Mouse (Mus musculus) limb, embryonic 13.5 days (tissue): Measurements from ENCODE around the gene Olfr1256. TPM values are rescaled to one million over a fixed set of nuclear protein-coding genes. Genes with fewer than 3 reads are reported as not detected.

Experiments used
- ATAC-seq: fragments of 200-750 bp; cut with Nextera tagmentation; 2 replicates; pipeline ENCODE4 v1.8.0; 2017; ENCODE audit warnings: low read depth, moderate number of reproducible peaks, moderate TSS enrichment; ENCODE audit not compliant: low FRiP score
- H3K27ac ChIP-seq: fragments of 300-500 bp; sonication (generic); 2 replicates; pipeline ENCODE4 v1.5.1; 2015; ENCODE audit warnings: inconsistent platforms, mild to moderate bottlenecking, moderate library complexity
- H3K27me3 ChIP-seq: fragments of 300-500 bp; sonication (generic); 2 replicates; pipeline ENCODE4 v1.6.1; 2015; ENCODE audit warnings: mild to moderate bottlenecking, inconsistent platforms
- H3K36me3 ChIP-seq: fragments of 300-500 bp; sonication (generic); 2 replicates; pipeline ENCODE4 v1.6.1; 2015; ENCODE audit warnings: inconsistent platforms, mild to moderate bottlenecking, moderate library complexity
- H3K4me1 ChIP-seq: fragments of 300-500 bp; sonication (generic); 2 replicates; pipeline ENCODE4 v1.6.1; 2015; ENCODE audit warnings: inconsistent platforms
- H3K4me2 ChIP-seq: fragments of 300-500 bp; sonication (generic); replicated peaks from 2 replicates; pipeline ENCODE4 v1.6.1; 2015; ENCODE audit warnings: inconsistent platforms, mild to moderate bottlenecking, moderate library complexity
- H3K4me3 ChIP-seq: fragments of 300-500 bp; sonication (generic); 2 replicates; pipeline ENCODE4 v1.5.1; 2015; ENCODE audit warnings: moderate library complexity, mild to moderate bottlenecking, inconsistent platforms
- H3K9ac ChIP-seq: fragments of 300-500 bp; sonication (generic); 2 replicates; pipeline ENCODE4 v1.6.1; 2015; ENCODE audit warnings: mild to moderate bottlenecking, inconsistent platforms
- H3K9me3 ChIP-seq: fragments of 300-500 bp; sonication (generic); 2 replicates; pipeline ENCODE4 v1.6.1; 2016; ENCODE audit warnings: inconsistent platforms
- WGBS: fragments of 180-500 bp; shearing (Covaris S2); methylation state at CpG from one replicate; pipeline ENCODE4 v1.1.7; 2015; 5-methylcytosine and 5-hydroxymethylcytosine counted together
- polyA plus RNA-seq: library from polyadenylated mRNA; unstranded; fragments of >200 nt; fragmentation: Nextera tagmentation; extraction: Ambion mirVana; gene quantifications from 2 replicates; pipeline ENCODE4 v1.2.1, GENCODE M21; 2015

Gene Olfr1256
- not detected in 2 replicates for polyA plus RNA-seq

DNA sequence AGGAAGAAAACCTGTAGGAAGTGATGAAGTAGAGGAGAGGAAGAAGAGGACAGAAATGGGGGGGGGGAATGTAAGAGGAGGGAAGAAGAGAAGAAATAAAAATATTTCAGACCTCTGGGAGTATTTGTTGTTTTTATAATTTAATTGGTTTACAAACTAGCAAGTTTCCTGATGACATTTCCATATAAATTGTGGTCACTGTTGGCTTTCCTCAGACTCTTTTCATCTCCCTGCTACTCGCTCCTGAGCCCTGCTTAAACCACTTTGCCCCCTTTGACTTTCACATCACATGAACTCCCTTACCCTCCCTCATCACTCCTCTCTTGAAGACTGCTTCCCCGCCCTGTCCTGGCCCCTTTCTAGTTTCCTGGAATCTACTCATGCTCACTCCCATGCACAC, at the start of gene Olfr1256:
Gene Olfr1256, minus strand, starts transcription at position 101 of the 400 bp plus-strand sequence.
- H3K4me2 ChIP-seq: no peak within 1 kb of the TSS
- ATAC-seq: no peak
- no peak within 1 kb of the TSS for H3K4me3 ChIP-seq
- no peak within 1 kb of the TSS for H3K9ac ChIP-seq
- H3K36me3 ChIP-seq: no peaks in the 10 kb centered on the region
- H3K4me1 ChIP-seq: no peaks in the 10 kb centered on the region
- H3K27me3 ChIP-seq: no peaks in the 10 kb centered on the region
- H3K9me3 ChIP-seq: no peaks in the 10 kb centered on the region
- WGBS: 56% methylated on average over 2 of the region's 2 CpGs
- H3K27ac ChIP-seq: no peak within 1 kb of the TSS

DNA sequence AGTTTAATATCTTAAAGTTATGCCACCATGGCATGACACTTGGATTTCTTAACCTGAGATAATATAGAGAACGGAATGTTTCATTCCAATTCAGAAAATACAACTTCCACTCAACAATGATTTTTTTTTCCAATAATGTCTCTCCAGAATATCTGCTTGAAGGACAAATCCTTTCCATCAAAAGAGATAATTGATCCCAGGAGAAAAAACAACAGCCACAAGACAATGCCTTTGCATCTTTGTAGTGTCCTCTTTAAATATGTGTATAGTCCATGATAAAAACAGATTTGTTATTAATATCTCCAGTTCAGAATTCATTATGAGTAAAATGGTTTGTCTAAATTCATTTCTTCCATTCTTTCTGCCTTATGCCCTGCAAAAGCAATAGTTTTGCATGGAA, 36.8 kb upstream of the Olfr1256 start, which contains the start of gene Olfr1257:
Gene Olfr1257, plus strand, starts transcription at position 301 of the 400 bp plus-strand sequence.
- Histone ChIP-seq H3K4me2 (no peak within 1 kb of the TSS), H3K9me3 (no peaks in the 10 kb centered on the region), H3K27ac (no peak within 1 kb of the TSS), H3K9ac (no peak within 1 kb of the TSS), H3K4me1 (no peaks in the 10 kb centered on the region), H3K27me3 (no peaks in the 10 kb centered on the region), H3K36me3 (no peaks in the 10 kb centered on the region), H3K4me3 (no peak within 1 kb of the TSS)
- no peak for ATAC-seq
- 90% methylated on average over 1 of the region's 1 CpGs for WGBS

DNA sequence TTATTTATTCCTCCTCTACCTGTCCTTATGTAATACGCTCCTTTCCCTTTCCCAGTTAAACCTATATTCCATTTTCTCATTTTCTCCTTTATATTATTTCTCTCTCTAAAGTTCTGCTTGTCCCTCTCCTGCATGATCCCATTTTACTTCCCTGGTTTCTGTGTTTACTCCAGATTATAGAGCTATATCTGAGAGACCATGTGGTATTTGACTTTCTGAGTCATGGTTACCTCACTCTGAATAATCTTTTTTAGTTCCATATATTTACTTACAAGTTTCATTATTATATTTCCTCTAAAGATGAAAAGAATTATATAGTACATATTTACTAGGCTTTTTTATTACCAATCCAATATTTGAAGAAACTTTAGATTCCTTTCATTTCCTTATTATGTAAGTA, 7.9 kb upstream of the Olfr1256 start:
- Histone ChIP-seq H3K4me1 (no peaks in the 10 kb centered on the region), H3K4me2 (no peak overlapping the region), H3K4me3 (no peak overlapping the region), H3K27me3 (no peaks in the 10 kb centered on the region), H3K36me3 (no peaks in the 10 kb centered on the region), H3K27ac (no peak overlapping the region), H3K9me3 (no peaks in the 10 kb centered on the region), H3K9ac (no peak overlapping the region)
- WGBS: 90% methylated on average over 1 of the region's 1 CpGs
- ATAC-seq: no peak

DNA sequence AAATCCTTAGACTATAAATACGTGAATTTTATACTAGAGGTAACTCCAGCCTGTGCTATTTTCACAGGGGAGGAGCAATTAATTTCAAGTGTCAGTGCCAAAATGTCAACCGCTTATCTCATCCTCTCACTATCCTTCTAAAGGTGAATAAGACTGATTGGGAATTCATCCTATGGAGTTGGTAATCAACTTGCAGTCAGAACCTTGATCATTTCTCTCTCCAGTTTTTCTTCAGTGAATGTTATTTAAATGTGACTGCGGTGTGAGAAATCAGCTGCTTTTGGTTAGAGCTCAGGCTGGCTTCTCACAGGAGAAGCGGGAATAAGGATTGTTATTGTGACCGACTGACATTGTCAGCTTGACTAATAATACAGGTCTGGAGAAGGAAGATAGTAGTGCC, 6.8 kb upstream of the Olfr1256 start, which contains the start of gene Olfr48:
Gene Olfr48, minus strand, starts transcription at position 101 of the 400 bp plus-strand sequence.
- H3K9me3 ChIP-seq: no peaks in the 10 kb centered on the region
- no peak within 1 kb of the TSS for H3K4me2 ChIP-seq
- no peak within 1 kb of the TSS for H3K27ac ChIP-seq
- WGBS: 82% methylated on average over 5 of the region's 5 CpGs
- no peaks in the 10 kb centered on the region for H3K36me3 ChIP-seq
- no peaks in the 10 kb centered on the region for H3K4me1 ChIP-seq
- no peak within 1 kb of the TSS for H3K9ac ChIP-seq
- no peak for ATAC-seq
- H3K27me3 ChIP-seq: no peaks in the 10 kb centered on the region
- no peak within 1 kb of the TSS for H3K4me3 ChIP-seq

DNA sequence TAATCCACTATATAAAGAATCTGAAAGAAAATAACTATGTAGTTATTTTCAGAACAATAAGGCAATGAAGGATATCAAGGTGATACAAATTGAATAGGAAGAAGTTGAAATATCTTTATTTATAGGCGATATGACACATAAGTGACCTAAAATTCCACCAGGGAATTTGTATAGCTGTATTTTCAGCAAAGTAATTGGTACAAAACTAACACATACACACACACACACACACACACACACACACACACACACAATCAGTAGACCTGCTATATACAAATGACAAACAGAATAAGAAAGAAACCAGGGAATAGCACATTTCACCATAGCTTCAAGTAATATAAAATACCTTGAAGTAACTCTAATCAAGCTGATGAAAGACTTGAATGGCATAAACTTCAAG, 21.1 kb downstream of the Olfr1256 start:
- Histone ChIP-seq H3K4me2 (no peak overlapping the region), H3K27me3 (no peaks in the 10 kb centered on the region), H3K4me3 (no peak overlapping the region), H3K27ac (no peak overlapping the region), H3K4me1 (no peaks in the 10 kb centered on the region), H3K9me3 (0 out of 2 replicates have a peak, but pooled peaks cover 2% of the 10 kb centered on the region), H3K36me3 (no peaks in the 10 kb centered on the region), H3K9ac (no peak overlapping the region)
- no peak for ATAC-seq
- WGBS: 69% methylated on average over 1 of the region's 1 CpGs

DNA sequence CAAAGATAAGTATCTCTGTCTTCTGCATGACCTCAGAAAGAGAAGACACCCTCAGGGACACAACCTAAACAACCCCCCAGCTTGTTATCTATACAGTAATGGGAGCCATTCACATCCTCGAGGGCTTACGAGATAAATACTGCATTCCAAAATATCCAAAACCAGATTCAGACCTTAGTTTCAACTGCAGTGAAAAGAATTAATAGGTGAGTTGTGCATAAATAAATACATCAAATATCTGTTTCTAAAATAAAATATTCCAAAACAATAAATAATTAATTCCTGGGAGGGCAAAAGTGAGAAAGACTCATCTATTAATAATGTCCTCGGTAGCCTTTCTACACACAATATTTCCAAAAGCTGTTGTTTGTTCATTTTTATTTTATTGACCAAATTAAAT, 29.6 kb downstream of the Olfr1256 start, which contains the start of gene Olfr1255:
Gene Olfr1255, plus strand, starts transcription at position 301 of the 400 bp plus-strand sequence.
- Histone ChIP-seq H3K36me3 (no peaks in the 10 kb centered on the region), H3K4me2 (no peak within 1 kb of the TSS), H3K9me3 (no peaks in the 10 kb centered on the region), H3K9ac (no peak within 1 kb of the TSS), H3K4me1 (no peaks in the 10 kb centered on the region), H3K27ac (no peak within 1 kb of the TSS), H3K4me3 (no peak within 1 kb of the TSS), H3K27me3 (no peaks in the 10 kb centered on the region)
- WGBS: 86% methylated on average over 3 of the region's 3 CpGs
- no peak for ATAC-seq

DNA sequence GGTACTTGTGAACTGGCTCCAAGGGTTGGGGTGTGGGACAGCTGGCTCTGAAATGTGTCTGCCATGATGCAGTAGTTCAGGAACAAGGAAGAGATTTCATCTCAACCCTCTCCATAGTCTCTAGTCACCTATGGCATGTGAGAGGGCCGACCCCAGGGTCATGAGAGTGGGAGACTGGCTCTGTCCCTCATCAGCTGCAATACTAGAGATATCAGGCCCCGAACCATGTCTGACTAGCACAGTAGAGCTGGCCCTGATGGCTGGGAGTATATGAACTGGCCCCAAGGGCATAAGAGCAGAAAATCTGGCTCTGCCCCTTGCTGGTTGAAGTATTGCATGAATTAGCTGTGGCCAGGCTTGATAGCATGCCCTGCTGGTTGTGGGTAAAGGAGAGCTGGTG, 30.6 kb downstream of the Olfr1256 start:
- H3K9me3 ChIP-seq: no peaks in the 10 kb centered on the region
- no peak overlapping the region for H3K27ac ChIP-seq
- no peak overlapping the region for H3K4me2 ChIP-seq
- no peak overlapping the region for H3K4me3 ChIP-seq
- H3K27me3 ChIP-seq: no peaks in the 10 kb centered on the region
- no peak overlapping the region for H3K9ac ChIP-seq
- no peaks in the 10 kb centered on the region for H3K4me1 ChIP-seq
- 83% methylated on average over 2 of the region's 2 CpGs for WGBS
- ATAC-seq: no peak
- H3K36me3 ChIP-seq: no peaks in the 10 kb centered on the region

DNA sequence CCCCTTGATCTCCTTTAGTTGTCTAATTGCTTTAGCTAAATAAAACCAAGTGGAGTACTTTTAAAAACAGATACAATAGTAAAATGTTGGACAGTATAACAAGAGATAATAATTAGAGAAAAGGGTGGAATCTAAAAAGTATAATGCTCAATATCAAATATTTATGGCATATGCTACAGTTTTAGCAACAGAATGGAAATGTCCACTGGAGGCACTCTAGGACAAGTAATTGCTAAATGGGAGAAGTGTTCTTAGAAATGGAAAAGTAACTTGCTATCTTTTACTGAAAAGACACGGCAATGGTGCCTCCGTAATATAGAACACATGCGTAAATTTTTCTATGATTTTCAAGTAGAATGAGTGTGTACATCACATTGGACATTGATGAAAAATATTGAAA, 41.8 kb downstream of the Olfr1256 start:
- WGBS: 91% methylated on average over 3 of the region's 3 CpGs
- no peak overlapping the region for H3K9ac ChIP-seq
- no peaks in the 10 kb centered on the region for H3K9me3 ChIP-seq
- no peak for ATAC-seq
- no peak overlapping the region for H3K27ac ChIP-seq
- no peaks in the 10 kb centered on the region for H3K4me1 ChIP-seq
- H3K4me2 ChIP-seq: no peak overlapping the region
- no peaks in the 10 kb centered on the region for H3K36me3 ChIP-seq
- H3K4me3 ChIP-seq: no peak overlapping the region
- no peaks in the 10 kb centered on the region for H3K27me3 ChIP-seq

DNA sequence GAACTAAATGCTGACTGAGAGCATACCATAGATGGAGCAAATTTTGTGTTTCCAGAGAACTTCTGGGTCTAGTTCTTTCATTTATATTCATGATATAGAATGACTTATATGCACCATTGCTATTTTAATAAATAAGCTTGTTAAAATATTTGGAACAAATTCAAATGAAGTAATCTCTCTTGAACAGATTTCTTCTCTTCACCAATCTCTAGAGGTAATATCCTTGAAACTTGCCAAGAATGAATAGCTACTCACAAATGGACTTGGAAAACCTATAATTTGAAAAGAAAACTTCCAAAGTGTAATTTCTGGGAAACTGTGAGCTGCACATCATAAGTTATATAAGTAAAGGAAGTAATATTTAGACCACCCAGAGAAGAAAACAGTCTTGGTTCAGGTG, 47.8 kb downstream of the Olfr1256 start, which contains the start of gene Olfr1254:
Gene Olfr1254, minus strand, starts transcription at position 101 of the 400 bp plus-strand sequence.
- Histone ChIP-seq H3K4me1 (no peaks in the 10 kb centered on the region), H3K27me3 (no peaks in the 10 kb centered on the region), H3K9me3 (no peaks in the 10 kb centered on the region), H3K27ac (no peak within 1 kb of the TSS), H3K36me3 (no peaks in the 10 kb centered on the region), H3K4me2 (no peak within 1 kb of the TSS), H3K4me3 (no peak within 1 kb of the TSS), H3K9ac (no peak within 1 kb of the TSS)
- no peak for ATAC-seq

Other genes starting within 250 kb of the Olfr1256 start
- gene Olfr1246, start 248.4 kb downstream of the Olfr1256 start, polyA plus RNA-seq: not detected in 2 replicates
- gene Olfr1247, start 227.4 kb downstream of the Olfr1256 start, polyA plus RNA-seq: not detected in 2 replicates
- gene Olfr1248, start 223.3 kb downstream of the Olfr1256 start, polyA plus RNA-seq: not detected in 2 replicates
- gene Olfr1249, start 206.6 kb downstream of the Olfr1256 start, polyA plus RNA-seq: not detected in 2 replicates
- gene Olfr1250, start 180.1 kb downstream of the Olfr1256 start, polyA plus RNA-seq: not detected in 2 replicates
- gene Olfr1251, start 169.6 kb downstream of the Olfr1256 start, polyA plus RNA-seq: not detected in 2 replicates
- gene Olfr1252, start 116.5 kb downstream of the Olfr1256 start, polyA plus RNA-seq: not detected in 2 replicates
- not detected in 2 replicates for gene Olfr1253, start 84.5 kb downstream of the Olfr1256 start, polyA plus RNA-seq
- not detected in 2 replicates for gene Olfr1254, start 47.9 kb downstream of the Olfr1256 start, polyA plus RNA-seq
- not detected in 2 replicates for gene Olfr1255, start 29.5 kb downstream of the Olfr1256 start, polyA plus RNA-seq
- gene Olfr48, start 6.7 kb upstream of the Olfr1256 start, polyA plus RNA-seq: not detected in 2 replicates
- not detected in 2 replicates for gene Olfr1257, start 36.9 kb upstream of the Olfr1256 start, polyA plus RNA-seq
- not detected in 2 replicates for gene Olfr1258, start 85.8 kb upstream of the Olfr1256 start, polyA plus RNA-seq
- gene Olfr1259, start 107.1 kb upstream of the Olfr1256 start, polyA plus RNA-seq: not detected in 2 replicates
- not detected in 2 replicates for gene Olfr1260, start 132.8 kb upstream of the Olfr1256 start, polyA plus RNA-seq
- gene Olfr1261, start 149.7 kb upstream of the Olfr1256 start, polyA plus RNA-seq: not detected in 2 replicates
- gene Olfr1262, start 158.6 kb upstream of the Olfr1256 start, polyA plus RNA-seq: not detected in 2 replicates
- gene Olfr1263, start 170.6 kb upstream of the Olfr1256 start, polyA plus RNA-seq: not detected in 2 replicates
- not detected in 2 replicates for gene Olfr1264, start 184.0 kb upstream of the Olfr1256 start, polyA plus RNA-seq
- gene Olfr1265, start 193.8 kb upstream of the Olfr1256 start, polyA plus RNA-seq: not detected in 2 replicates
- not detected in 2 replicates for gene Olfr140, start 222.0 kb upstream of the Olfr1256 start, polyA plus RNA-seq